Mouse (Mus musculus) mouse trophoblast stem cell (cell line): Measurements from ENCODE around the gene Mob3a.

Experiments
- in situ Hi-C, 2 experiments: fragments of 300-500 bp; cut with MseI, MboI; formaldehyde crosslinking; loops; 2 replicates in 1 of 2; 3 replicates in 1 of 2; pipeline ENCODE4 v1.15.1; 2025

The Mob3a gene

DNA sequence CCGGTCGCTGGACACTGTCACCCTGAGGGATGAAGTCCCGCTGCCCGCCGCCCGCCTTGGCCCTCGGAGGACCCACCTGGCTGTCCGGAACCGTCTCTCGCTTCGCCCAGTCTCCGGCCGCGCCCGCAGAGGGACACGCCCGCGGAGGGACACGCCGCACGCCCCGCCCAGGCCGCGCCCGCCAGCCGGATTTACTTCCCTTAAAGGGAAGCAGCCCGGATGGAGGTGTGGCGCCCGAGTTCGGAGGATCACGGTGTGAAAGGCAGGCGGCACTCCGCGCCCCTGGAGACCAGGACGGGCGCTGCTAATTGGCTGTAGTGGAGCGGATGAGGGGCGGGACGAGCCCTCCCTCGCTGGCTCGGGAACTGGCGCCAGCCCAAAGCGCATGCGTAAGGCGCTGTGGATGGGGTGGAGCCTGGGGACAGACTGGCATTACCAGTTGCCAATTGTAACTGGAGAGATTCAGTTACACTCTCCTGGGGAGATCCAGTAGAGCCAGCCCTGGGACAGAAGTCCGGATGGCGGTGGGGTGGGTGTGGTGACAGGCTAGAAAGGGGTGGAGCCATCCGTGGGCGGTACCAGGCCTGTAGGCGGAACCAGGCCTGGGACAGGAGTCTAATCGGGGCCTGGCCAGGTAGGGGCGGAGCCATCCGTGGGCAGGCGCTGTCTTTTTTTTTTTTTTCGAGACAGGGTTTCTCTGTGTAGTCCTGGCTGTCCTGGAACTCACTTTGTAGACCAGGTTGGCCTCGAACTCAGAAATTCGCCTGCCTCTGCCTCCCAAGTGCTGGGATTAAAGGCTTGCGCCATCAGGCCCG is at the start of gene Mob3a, which contains the start of gene Izumo4:
TSS of gene Mob3a (minus strand) at position 257 of the 815 bp plus-strand sequence.
TSS of gene Izumo4 (plus strand) at position 464 of the 815 bp plus-strand sequence.
- in situ Hi-C loops = no loop called here

DNA sequence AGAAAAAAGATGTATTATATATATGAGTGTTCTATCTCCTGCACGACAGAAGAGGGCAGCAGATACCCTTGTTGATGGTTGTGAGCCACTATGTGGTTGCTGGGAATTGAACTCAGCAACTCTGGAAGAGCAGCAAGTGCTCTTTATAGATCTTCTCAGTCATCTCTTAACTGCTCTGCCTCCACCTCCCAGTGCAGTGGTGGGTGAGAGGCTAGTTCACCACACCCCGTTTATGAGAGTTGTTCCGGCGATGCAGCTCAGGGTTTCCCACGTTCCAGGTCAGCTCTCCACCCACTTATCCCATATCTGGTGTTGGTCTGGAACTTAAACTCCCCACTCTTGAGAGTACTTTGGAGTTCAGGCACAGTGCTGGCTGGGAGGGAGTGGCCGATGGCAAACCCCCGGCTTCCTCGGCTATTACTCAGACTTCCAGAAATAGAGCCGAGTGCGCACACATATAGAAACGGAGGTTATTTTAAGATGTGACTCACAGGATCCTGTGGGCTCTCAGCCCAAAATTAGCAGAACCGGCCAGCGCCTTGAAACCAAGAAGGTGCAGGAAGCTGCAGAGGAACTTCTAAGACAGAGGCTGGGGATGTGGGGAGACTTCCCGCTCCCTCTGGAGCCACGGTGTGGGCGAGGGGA is 49.5 kb upstream of the Mob3a start:
- in situ Hi-C loops = no loop called here

DNA sequence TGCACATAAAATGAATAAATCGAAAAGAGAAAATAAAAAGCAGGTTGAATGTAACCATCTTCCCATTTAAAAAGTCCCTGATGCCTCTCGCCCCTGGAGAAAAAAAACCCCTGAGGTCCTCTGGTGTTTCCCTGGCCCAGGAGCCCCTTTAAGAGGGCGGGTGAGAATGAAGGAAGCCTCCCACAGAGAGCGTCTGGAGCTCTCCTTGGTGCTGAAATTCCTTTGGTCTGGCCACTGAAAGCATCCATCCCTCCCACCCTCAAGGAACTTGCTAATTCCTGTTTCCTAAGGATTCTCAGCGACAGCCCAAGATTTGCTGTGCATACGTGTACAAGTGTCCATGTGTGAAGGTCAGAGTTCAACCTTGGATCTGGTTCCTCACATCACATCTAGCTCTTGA is 46.8 kb upstream of the Mob3a start:
- in situ Hi-C loops = loop anchor here in 1 of 2 experiments (10.0 kb wide), 1 partner anchor 126 kb away; the partner anchor contains the start of gene Tmprss9

DNA sequence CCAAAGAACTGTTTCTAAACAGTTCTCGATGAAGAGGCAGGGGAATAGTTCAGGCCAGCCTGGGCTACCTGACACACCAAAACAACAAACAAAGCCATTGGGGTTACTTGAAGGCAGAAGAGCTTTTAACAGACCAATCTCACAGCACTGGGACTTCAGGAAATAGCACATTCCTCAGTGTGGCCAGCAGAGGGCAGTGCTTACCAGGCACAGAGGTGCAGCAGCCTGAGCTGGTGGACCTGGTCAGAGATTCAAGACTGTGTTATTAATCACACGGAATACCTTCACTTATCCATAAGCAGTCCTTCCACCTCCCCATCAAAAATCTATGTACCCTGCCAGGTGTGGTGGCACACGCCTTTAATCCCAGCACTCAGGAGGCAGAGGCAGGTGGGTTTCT is 45.6 kb upstream of the Mob3a start:
- in situ Hi-C loops = loop anchor here in 1 of 2 experiments (10.0 kb wide), 1 partner anchor 127 kb away; the partner anchor contains the start of gene Tmprss9

DNA sequence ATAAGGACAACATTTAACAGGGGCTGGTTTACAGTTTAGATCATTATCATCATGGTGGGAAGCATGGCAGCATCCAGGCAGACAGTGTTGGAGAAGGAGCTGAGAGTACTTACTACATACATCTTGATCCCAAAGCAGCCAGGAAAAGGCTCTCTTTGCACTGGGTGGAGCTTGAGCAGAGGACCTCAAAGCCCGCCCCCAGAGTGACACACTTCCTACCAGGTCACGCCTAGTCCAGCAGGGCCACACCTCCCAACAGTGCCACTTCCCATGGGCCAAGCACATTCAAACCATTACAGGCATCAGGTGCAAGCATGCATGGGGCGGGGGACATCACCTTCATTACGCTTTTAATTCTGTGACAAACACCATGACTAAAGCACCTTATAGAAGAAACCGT is 42.5 kb upstream of the Mob3a start:
- in situ Hi-C loops = loop anchor here in 1 of 2 experiments (10.0 kb wide), 1 partner anchor 131 kb away; the partner anchor contains the start of gene Tmprss9

DNA sequence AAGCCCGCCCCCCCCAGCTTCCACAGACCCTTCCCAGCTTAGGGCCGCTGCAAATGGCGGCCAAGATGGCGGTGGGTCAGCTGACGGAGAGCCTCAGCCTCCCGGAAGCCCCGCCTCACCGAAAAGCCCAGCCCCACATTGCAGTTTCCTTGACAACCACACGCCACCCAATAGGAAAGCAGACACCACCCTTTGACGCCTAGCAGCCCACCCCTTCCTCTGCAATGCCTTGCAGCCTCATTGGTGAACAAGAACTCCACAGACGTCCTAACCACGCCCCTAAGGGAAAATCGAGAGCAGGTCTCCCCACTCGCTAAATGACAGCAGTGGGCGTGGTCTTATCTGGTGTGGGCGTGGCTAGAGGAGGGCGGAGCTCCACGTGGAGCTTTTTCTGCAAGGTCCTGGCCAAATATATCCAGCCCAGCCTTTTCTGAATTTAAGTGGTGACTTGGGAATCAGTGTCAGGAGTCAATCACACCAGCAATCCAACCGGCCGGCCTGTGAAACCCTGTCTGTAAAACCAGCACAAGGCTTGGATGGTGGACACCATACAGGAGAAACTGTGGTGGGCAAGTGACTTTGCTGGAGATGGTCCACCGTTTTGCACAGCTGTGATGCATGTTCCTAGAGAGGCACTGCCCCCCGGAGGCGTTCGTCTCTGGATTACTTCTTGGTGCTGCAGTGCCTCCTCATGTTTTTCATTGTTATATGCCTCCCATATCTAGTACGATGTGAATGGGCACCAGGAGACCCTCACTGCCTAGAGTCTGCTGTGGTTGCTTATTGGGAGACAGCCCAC is 40.6 kb upstream of the Mob3a start, which contains the start of gene Ap3d1:
TSS of gene Ap3d1 (minus strand) at position 85 of the 799 bp plus-strand sequence.
- in situ Hi-C loops = loop anchor here in 1 of 2 experiments (10.0 kb wide), 1 partner anchor 132 kb away; the partner anchor contains the start of gene Tmprss9

DNA sequence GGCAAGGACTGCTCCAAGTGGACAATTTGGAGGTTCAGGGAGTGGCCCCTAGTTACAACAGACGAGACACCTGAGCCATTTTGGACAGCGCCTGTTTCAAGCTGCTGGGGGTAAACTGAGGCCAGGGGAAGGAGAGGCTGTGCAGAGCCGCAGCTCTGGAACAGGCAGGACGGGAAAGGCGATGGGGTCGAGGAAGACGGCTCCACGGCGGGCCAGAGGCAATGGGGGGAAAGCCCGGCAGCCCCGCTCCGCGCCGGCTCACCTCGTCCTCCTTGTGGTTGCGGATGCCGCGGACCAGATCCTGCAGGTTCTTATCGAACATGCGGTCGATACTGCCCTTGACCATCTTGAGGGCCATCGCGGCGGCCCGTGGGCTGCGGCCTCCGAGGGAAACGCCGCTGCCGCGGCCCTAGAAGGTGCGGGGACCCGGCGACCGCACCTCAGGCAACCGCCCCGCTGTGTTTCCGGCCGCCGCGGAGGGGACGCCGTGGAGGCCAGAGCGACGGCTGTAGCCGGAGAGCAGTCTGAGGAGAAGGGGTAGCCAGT is 39.9 kb upstream of the Mob3a start:
- in situ Hi-C loops = loop anchor here in 1 of 2 experiments (10.0 kb wide), 1 partner anchor 133 kb away; the partner anchor contains the start of gene Tmprss9

DNA sequence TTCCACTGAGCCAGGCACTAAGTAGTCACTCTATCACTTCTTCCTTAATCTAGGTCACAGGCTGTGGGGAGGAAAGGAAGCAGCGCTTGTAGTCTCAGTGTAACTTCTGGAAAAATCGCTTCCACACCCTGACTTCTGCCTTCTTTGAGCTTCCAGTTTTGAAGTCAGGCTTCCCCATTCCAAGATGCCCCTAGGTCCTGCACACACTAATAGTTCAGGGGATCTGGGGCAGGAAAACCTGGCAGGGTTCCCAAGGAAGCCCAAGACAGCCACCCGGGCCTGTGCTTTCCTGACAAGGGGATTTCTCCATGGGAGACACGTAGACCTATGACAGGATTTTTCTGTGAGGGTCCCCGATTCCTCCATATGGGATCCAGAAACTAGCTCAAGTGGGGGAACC is 39.4 kb upstream of the Mob3a start:
- in situ Hi-C loops = loop anchor here in 1 of 2 experiments (10.0 kb wide), 1 partner anchor 134 kb away; the partner anchor contains the start of gene Tmprss9

DNA sequence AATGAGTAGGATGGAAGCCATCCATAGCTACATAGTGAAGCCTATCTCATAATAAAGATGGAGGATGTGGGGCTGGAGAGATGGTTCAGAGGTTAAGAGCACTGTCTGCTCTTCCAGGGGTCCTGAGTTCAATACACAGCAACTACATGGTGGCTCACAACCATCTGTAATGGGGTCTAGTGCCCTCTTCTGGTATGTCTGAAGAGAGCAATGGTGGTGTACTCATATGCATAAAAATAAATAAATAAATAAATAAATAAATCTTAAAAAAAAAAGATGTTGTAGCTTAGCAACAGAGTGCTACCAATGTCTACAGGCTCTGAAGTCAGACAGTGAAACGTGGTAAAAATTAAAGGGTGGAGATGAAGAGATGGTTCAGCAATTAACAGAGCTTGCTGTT is 36.9 kb upstream of the Mob3a start:
- in situ Hi-C loops = no loop called here

DNA sequence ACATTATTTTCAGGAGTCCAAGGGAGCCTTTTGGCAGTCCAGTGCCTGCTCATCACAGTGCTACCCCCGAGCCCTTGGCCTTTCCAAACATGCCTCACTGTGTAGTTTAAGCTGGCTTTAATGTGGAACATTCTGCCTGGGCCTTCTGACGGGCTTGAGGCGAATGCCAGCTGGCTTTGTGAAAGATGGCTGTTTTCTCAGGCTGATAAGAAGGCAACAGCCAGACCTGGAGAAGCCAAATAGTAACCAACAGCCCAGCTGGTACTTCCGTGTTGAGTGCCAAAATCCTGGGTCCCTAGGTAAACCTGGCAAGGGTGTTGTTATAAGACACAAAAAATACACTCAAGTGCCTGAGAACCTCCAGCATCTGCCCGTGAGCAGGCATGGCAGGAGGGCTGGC is 35.0 kb upstream of the Mob3a start:
- in situ Hi-C loops = no loop called here

DNA sequence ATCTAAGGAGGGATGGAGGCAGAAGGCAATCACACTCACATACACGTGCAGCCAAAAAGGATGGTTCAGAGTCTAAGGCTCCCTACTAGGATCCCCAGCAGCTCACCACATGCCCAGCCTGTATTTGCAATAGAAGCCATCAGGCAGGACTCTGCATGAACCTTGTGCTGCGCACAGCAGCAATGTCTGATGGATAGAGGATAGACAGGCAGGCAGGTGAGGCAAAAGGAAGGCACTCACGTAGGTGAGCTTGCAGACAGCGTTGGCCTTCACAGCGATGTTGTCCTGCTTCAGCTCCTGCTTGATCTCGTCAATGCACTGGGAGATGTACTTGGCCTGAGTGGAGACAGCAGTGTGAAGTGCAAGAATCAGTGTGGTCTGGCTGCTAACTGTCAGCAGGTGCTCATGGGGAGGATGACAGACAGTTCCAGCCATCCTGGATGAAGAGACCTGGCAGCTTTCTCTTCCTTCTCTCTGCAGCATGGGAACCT is 30.9 kb upstream of the Mob3a start:
- in situ Hi-C loops = no loop called here

DNA sequence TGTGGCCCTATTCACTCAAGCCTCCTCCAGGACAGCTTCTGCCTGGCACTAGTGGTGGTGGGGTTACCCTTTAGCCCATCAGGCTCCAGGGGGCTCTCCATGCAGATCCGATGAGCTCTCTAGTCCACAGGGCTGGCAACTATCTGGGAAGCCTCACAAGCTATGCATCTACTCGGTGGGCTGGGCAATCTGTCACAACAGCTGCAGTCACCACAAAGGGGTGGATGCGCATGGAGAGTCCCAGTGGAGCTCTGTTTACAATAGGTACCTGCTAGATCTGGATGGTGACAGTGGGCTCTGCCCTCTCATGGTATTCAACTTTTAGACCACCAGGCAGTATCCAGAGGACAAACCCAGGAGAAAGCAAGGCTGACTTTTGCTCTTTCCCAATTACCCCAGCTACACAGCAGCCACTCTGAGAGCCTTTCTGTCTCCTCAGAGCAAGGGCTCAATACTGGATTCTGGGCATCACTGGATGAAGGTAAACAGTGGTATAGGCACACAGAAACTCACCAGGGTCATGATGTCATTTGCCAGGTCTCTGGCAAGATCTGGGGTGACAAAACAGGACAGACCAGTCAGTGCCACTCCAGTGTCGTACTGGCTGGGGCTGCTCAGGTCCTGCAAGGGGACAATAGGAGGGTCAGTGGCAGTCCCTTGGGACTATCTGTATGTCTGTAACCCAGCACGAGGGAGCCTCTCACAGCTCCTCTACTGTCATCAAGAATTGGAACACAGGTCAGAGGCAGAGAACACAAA is 25.8 kb upstream of the Mob3a start:
- in situ Hi-C loops = no loop called here

DNA sequence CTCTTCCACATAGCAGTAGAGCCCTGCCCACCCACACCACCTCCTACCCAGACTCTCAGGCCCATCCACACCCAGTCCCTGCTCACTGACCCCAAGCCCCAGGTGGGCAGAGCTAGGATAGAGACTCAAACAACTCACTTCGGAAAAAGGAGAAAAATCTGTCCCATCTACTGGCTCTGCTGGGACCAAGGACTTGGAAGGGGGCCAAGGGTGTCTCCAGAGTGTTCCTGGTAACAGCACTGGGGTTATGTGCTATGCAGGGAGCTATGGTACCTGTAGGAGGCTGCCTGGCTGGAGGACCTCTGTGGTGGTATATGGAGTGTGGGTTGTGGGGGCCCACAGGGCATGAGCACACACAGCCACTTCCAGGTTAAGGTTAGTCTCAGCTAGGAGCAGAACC is 15.5 kb upstream of the Mob3a start:
- in situ Hi-C loops = no loop called here

DNA sequence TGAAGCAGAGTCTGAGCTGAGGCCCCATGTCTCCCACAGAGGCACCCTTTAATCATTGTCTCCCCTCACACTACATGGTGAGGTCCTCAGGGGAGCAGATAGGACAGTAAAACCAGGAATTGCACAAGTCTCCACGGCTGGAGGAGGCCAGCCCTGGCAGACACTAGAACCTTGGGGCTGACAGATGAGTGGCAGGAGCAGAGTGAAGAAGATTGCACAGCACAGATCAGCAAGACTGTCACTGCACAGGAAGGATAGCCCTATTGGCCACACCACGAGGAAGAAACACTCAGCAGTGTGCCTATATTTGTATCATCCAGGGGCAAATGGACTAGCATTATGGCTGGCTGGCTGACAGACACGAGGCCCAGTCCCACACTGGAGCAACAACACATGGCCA is 9.1 kb upstream of the Mob3a start:
- in situ Hi-C loops = no loop called here

DNA sequence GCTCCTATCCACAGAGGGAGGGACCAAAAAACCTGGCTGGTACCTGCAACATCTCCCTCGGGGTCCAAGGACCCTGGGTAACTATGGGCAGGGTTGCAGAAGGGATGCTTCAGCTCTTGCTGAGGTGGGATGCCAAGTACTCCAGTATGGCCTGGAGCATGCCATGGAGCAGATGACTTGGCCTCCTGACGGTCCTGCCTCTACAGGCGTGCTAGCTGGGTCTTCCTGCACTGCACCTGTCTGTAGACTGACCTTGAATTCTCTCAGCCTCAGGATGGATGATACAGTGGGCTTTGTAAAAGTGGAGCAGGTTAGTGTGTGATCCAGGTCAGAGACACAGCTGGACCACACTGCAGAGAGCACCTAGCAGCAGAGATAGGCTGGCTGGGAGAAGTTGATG is 3.7 kb upstream of the Mob3a start:
- in situ Hi-C loops = no loop called here

DNA sequence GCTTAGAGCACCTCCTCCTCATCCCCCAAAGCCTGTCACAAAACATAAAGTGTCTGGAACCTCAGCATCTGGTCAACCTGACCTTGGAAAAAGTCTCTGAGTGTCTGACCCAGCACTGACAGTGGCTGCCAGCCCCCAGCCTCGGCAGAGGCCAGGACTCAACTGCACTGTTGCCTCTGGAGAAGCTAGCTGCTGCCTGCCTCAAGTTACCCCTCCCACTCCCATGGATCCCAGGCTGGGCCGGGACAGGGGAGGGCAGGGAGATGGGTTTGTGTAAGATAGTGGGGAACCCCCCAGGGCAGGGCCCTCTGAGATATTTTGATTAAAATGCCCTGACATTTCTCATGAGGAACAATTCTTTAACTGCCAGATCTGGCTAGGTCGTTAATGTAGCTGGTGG is 3.3 kb upstream of the Mob3a start:
- in situ Hi-C loops = no loop called here

DNA sequence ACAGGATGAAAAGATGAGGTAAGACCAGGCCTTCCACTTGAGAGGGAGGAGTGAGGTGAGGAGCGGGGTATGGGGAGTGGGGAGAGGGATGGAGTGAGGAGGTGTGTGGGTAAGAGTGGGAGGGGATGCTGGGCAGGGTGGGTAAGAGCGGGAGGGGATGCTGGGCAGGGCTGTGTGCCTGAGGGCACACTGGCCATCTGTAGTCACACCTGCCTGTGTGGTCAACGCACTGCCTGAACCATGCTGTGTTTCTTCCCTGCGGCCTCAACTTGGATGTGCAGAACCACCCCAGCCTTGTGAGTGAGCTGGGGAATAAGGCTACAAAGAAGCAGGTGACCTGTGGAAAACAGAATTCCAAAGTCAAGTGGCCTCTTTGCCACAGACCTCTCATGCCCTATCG is 2.6 kb upstream of the Mob3a start:
- in situ Hi-C loops = no loop called here

DNA sequence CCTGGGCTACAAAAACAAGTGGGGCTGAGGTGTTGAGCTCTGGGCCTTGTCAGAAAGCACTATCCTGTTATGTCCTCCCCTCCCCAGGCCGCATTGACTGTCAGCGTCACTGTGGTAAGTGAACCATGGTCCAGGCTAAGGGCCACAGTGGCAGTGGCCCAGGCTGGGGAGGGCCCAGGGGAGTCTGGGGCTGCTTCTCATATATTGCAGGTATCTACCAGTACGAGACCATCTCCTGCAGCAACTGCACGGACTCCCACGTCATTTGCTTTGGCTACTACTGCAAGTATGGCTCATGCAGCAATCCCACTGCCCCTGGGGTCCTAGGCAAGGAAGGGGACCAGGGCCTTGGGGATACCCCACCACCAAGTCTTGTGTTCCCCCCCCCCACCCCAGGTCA is 1.9 kb upstream of the Mob3a start:
- in situ Hi-C loops = no loop called here

DNA sequence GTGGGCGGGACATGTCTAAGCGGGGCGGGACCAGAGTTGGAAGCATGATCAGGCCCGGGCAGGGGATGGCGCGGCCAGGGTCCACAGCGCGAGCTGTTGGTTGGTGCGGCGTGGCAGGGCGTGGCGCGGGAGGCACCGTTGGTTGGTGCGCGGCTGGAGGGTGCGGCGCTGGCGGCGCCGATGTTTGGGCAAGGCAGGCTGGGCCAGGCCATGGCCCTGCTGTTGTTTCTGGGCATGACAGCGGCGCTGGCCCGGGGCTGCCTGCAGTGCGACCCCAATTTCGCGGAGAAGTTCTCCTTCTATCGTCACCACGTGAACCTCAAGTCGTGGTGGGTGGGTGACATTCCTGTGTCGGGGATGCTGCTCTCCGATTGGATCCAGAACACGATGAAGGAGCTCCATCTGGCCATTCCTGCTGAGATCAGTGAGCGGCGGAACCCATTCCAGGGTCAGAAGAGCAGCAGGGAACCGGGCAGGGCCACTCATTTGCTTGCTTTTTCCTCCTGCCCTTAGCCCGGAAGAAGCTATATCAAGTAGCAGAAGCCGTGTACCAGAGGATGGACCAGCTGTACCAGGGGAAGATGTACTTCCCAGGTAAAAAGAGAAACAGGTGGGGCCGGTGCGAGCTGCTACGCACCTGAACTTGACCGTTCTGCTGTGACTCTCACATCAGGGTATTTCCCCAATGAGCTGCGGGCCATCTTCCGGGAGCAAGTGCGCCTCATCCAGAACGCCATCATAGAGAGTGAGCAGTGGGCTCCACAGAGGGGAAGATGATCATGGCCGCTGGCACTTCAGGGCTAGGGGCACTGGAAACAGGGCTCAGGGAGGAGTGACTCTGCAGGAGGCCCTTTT is 986 bp upstream of the Mob3a start:
- in situ Hi-C loops = no loop called here
